11 mouse cellular contexts compared by ENCODE assay signal in the genomic region with DNA sequence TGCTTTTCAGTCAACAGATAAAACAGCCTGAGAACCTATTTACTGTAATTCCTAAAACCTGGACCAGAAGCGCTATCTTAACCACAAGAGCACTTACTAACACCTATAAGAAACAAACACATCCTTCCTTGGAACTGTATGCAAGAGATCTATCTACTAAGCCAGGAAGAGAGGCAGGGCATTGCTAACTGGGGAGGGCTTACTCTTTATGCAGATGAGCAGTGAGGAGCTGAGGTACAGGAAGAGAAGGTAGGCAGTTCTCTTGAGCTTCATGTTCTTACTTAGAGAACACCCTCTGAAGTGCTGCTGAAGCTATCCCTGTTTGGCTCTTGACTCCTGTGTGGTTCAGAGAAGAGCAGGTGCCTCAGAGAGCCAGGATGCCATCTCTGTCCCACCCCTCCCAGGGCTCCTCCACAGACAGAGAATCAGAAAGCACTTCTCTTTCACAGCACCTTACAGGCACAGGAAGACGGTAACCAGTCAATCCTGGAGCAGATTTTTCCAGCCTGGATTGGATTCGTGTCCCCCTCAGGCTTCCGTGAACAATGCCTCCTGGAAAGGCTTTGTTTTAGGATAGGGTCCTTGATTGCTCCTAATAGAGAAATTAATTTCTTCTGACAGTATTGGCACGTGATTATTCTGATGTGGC. TPM values are rescaled to one million over a fixed set of nuclear protein-coding genes. Genes with fewer than 3 reads are reported as not detected.
DNase-seq lines count a peak whose midpoint lies in the region; ATAC-seq and TF ChIP-seq lines count a peak whose summit lies in the region.
"Had no signal": no experiment of that assay in that cellular context is flagged by ENCODE, and none has a peak within 500 bp of the region (broad histone marks: within the 10 kb centered on the region; RNA-seq: fewer than 3 reads in every experiment).

A gene (minus strand): TSS at position 463 of the 649 bp plus-strand sequence.

- H3K4me2 ChIP-seq in embryonic facial prominence, embryonic 13.5 days: peak within 1 kb of the TSS; percentile 11; the same call in 1 of the 2 replicates
- H3K4me2 ChIP-seq: heart, embryonic 15.5 days; lung, embryonic 15.5 days had no signal

- H3K36me3 ChIP-seq in thymus, adult 2 months (ENCODE audit: control insufficient read depth, insufficient read depth, low read length): no peaks in the 10 kb centered on the region
- H3K36me3 ChIP-seq in embryonic facial prominence, embryonic 13.5 days: no peaks in the 10 kb centered on the region
- H3K36me3 ChIP-seq: heart, embryonic 15.5 days; lung, embryonic 15.5 days had no signal

- no peak within 1 kb of the TSS for H3K4me3 ChIP-seq in thymus, adult 2 months (ENCODE audit: control insufficient read depth, insufficient read depth, low read length)
- H3K4me3 ChIP-seq in embryonic facial prominence, embryonic 13.5 days: no peak within 1 kb of the TSS
- H3K4me3 ChIP-seq: heart, embryonic 15.5 days; lung, embryonic 15.5 days had no signal

- ATAC-seq in embryonic facial prominence, embryonic 13.5 days (ENCODE audit: insufficient number of reproducible peaks, insufficient read depth, low FRiP score, low TSS enrichment, low read depth): no peak

- no peak within 1 kb of the TSS for H3K9ac ChIP-seq in embryonic facial prominence, embryonic 13.5 days
- H3K9ac ChIP-seq: heart, embryonic 15.5 days; lung, embryonic 15.5 days had no signal

- TF ChIP-seq POLR2A in thymus, adult 2 months (IDR thresholded peaks at IDR 0.05; ENCODE audit: control insufficient read depth, extremely low read depth, insufficient read depth, low read length, poor library complexity): no peak

- peak; percentile 7 for DNase-seq in thymus, postnatal 0 days (ENCODE audit: low spot score)
- DNase-seq in thymus, adult 2 months: no peak
- DNase-seq in kidney, postnatal 14 days: peak; percentile 8
- peak; percentile 98 for DNase-seq in retina, postnatal 1 day
- no peak for DNase-seq in ovary, postnatal 10 days (ENCODE audit: low spot score)
- DNase-seq in urinary bladder, adult 18-20 months (ENCODE audit: low spot score in 2 of 2): no peak
- DNase-seq in gastrocnemius, adult 8-10 months (ENCODE audit: low spot score in 2 of 2): no peak
- DNase-seq: right cerebral cortex, postnatal 4 days had no signal

- 23% methylated on average over 5 of the region's 5 CpGs for WGBS in thymus, adult 2 months
- WGBS in embryonic facial prominence, embryonic 13.5 days: 10% methylated on average over 5 of the region's 5 CpGs

- no peaks in the 10 kb centered on the region for H3K27me3 ChIP-seq in thymus, adult 2 months (ENCODE audit: control insufficient read depth, insufficient read depth, low read length)
- no peaks in the 10 kb centered on the region for H3K27me3 ChIP-seq in embryonic facial prominence, embryonic 13.5 days
- H3K27me3 ChIP-seq: heart, embryonic 15.5 days; lung, embryonic 15.5 days had no signal

- no peaks in the 10 kb centered on the region for H3K9me3 ChIP-seq in embryonic facial prominence, embryonic 13.5 days
- H3K9me3 ChIP-seq: heart, embryonic 15.5 days; lung, embryonic 15.5 days had no signal

- no peak for TF ChIP-seq CTCF in thymus, adult 2 months (IDR thresholded peaks at IDR 0.05; ENCODE audit: borderline replicate concordance, control insufficient read depth, extremely low read depth, insufficient read depth, low read length, poor library complexity)

- H3K4me1 ChIP-seq in thymus, adult 2 months (replicated peaks; ENCODE audit: control insufficient read depth, insufficient read depth, low read length): peaks cover 2% of the 10 kb centered on the region; the same call in 1 of the 2 replicates
- H3K4me1 ChIP-seq in embryonic facial prominence, embryonic 13.5 days: peaks cover 4% of the 10 kb centered on the region; the same call in 1 of the 2 replicates
- H3K4me1 ChIP-seq: lung, embryonic 15.5 days had no signal

- no peak within 1 kb of the TSS for H3K27ac ChIP-seq in thymus, adult 2 months (ENCODE audit: control insufficient read depth, insufficient read depth, low read length)
- H3K27ac ChIP-seq in embryonic facial prominence, embryonic 13.5 days: no peak within 1 kb of the TSS
- H3K27ac ChIP-seq: heart, embryonic 15.5 days; lung, embryonic 15.5 days had no signal

RNA-seq across cellular contexts. Expression of the gene that starts here (rescaled TPM):
- polyA plus RNA-seq in thymus, postnatal 0 days (2015; fragmentation: Nextera tagmentation; extraction: Ambion mirVana): not detected in 2 replicates
- 0.03 TPM in 1 of 2 replicates, not detected in the other for polyA plus RNA-seq in thymus, adult 2 months (2012; rRNA removed)
- 0.08 TPM in 1 of 2 replicates, not detected in the other for polyA plus RNA-seq in embryonic facial prominence, embryonic 13.5 days (2015; fragmentation: Nextera tagmentation; extraction: Ambion mirVana)
- total RNA-seq in gastrocnemius, adult 8-10 months (2022): not detected

Comparison
In these comparisons a context has a peak if more than half of its experiments do, and no peak if none do; other contexts are left out.
1. Peak in DNase-seq in thymus, postnatal 0 days; RNA of the gene not detected or under 1 TPM.
2. DNase-seq: peak in kidney, postnatal 14 days (single experiment) and retina, postnatal 1 day (single experiment); none in thymus, adult 2 months (single experiment), ovary, postnatal 10 days (single experiment), urinary bladder, adult 18-20 months (0 of 2) and gastrocnemius, adult 8-10 months (0 of 2).